Mouse (Mus musculus) cerebellum, adult (tissue): ENCODE data around the gene C2cd4c.
A peak's percentile ranks its signal among the peaks of the same experiment; 100 is the strongest.

Experiments used
- ATAC-seq: cut with Nextera tagmentation; 2 replicates; pipeline ENCODE4 v1.9.2; 2017; ENCODE audit warnings: mild to moderate bottlenecking, moderate library complexity, mixed read lengths; ENCODE audit not compliant: insufficient number of reproducible peaks, low FRiP score, low TSS enrichment

The C2cd4c gene

GRCm38 (mm10) chr10:79614305-79614643 lies 449 bp upstream of the C2cd4c start:
- no peak; the same call in 1 of the 2 replicates for ATAC-seq

- no peak for ATAC-seq
Observed at GRCm38 (mm10) chr10:79612192-79613135, 1.4 kb downstream of the C2cd4c start.

DNA sequence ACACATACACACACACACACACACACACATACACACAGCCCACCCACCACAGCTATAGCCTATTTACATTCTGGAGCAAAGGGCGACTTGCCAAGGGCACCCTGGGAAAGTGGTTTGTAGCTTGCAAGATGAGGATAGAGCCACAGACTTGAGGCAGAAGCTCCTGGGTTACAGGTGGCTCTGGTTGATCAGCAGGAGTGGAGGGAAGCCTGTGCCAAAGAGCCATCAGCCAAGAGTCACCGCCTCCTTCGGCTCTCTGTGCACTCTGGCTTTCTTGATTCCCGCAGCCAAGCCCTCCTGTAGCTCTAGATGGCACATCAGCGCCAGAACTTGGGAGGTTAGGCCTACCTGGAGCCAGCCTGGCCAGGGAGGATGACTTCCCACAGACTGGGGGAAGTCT lies 2.5 kb downstream of the C2cd4c start:
- ATAC-seq = no peak

DNA sequence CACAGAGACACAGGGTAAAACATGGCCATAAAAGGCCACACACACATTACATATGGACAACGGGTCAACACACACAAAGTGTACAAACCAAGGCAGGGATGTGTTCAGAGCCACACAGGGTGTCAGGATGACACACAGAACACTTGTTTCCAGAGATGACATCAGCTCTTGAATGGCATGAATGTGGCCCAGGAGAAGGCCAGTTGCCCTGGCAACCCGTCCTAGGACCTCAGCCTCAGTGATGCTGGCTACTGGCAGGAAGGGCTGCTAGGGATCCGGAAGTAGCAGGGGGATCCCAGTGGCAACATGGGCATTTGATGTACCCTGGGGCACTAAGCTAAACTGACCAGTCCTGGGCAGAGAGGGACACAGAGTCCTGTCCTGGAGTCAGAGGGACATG lies 4.5 kb downstream of the C2cd4c start:
- ATAC-seq = no peak

GRCm38 (mm10) chr10:79607892-79608291 lies 5.9 kb downstream of the C2cd4c start:
- ATAC-seq = no peak

- no peak for ATAC-seq
Observed at GRCm38 (mm10) chr10:79606537-79606936, 7.3 kb downstream of the C2cd4c start.

DNA sequence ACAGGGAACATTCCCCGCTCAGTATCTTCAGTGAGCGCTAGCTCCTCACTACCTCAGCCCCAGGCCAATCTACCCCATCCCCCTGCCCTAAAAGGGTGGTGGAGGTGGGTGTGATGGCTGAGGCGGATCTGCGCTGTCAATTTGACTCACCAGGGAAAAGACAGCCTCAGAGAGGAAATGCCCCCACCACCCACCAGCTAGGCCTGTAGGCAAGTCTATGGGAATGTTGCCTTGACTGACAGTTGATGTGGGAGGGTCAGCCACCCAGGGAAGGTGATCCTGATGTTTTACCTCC lies 15.9 kb downstream of the C2cd4c start:
- no peak for ATAC-seq

DNA sequence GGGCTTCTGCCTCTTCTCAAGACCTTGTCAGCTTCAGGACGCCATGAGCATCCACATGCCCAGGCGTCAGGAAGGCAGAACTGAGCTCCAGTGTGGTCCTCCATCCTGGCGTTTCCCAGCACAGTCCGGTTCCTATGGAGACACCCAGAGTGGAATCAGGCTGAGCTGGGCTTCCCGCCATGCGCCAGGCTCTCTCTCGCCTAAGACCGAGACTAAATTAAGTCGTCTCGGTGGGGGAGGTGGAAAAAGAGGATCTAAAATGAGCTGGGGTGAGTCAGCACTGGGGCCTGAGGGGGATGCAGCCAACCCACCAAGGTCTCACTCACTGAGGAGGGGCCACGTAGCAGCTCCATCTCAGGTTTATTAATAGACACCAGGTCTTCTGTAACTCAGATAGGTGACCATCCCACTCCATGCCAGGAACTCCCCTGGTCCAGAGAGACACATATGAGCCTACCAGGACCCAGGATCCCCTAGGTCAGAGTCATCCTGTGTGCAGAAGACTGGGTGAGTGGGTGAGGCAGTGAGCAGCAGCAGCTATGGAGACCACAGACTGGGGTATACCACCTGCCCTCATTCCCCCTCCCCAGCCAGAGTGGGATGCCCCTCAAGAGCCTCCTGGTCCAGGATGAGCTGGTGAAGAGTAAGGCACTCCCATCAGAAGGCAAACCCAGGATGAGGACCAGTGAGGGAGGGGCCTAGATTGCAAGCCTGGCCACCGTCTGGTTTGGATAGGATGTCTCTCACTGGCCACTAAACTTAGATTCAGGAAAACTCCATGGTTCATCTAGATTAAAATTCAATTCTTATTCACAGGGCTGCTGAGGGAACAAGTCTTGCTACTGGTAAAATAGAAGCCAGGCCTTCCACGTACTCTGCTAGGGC lies 16.5 kb downstream of the C2cd4c start:
- no peak for ATAC-seq

GRCm38 (mm10) chr10:79595590-79595929 lies 18.3 kb downstream of the C2cd4c start:
- no peak for ATAC-seq

GRCm38 (mm10) chr10:79594872-79595589 lies 18.8 kb downstream of the C2cd4c start:
- peak; percentile 88; the same call in 1 of the 2 replicates for ATAC-seq

DNA sequence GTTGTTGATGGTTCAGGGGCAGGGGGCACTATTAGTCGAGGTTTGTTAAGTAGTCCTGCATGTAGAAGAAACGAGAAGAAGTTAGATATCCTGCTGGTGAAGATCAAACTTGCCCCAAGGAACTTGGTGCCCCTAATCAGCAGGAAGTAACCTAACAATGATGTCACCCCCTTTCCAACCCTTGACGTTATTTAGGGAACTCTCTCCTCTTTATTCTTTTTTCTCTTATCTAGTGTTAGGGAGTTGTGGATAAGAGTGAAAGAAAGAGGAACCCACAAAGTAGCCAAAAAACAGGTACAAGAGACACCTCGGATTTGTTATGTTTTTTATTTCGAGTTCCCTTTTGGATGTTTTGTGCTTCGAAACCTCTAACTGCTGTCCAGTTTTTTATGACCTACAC lies 19.7 kb downstream of the C2cd4c start:
- no peak for ATAC-seq

DNA sequence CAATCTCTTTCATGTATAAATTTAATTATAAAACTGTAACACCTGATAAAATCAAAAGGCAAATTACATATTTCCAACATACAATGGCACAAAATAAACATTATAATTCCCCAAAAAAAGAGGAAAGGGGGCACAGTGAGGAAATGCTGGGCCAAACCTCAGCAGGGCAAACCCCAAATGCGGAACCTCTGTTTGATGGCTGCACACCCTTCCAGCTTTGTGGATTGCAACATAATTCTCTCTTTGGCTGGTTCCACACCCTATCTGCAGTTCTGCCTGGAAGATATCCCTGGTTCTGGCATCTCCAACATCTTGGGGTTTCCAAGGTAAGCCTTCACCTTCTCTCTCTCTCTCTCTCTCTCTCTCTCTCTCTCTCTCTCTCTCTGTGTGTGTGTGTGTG lies 23.1 kb downstream of the C2cd4c start:
- no peak for ATAC-seq

GRCm38 (mm10) chr10:79587752-79588126 lies 26.1 kb downstream of the C2cd4c start:
- ATAC-seq = no peak

DNA sequence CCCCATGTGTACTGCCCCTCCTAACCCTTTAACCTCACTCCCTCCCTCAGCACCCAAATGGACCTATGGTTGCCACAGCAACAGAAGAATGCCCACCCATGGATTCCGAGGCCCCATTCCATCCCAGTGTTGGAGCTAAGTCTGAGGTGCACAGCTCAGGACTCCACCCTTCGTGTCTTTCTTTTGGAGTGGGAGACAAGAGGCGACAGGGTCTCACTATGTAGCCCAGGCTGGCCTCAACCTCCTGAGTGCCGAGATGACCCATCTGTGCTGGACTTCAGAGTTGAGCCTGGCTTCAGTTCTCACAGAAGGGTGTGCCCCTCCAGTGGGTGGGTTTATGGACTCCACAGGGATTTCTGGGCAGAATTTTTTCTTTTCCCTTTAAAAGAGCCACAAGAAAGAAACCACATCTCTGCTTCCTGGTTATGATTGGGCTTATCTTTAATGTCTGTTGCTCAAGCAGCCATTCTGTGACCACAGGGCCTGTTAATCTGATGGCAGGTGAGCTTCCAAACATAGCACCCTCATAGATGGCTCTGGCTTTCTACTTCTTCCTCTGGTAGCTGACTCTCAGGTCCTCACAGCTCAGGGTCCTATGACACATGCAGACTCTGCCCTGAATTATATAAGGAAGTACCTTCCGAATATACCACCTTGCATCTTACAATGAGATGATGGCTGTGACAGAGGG lies 26.6 kb downstream of the C2cd4c start, which contains the start of gene Theg:
TSS of gene Theg (minus strand) at position 271 of the 691 bp plus-strand sequence.
- no peak for ATAC-seq

GRCm38 (mm10) chr10:79586243-79586642 lies 27.6 kb downstream of the C2cd4c start:
- no peak for ATAC-seq

DNA sequence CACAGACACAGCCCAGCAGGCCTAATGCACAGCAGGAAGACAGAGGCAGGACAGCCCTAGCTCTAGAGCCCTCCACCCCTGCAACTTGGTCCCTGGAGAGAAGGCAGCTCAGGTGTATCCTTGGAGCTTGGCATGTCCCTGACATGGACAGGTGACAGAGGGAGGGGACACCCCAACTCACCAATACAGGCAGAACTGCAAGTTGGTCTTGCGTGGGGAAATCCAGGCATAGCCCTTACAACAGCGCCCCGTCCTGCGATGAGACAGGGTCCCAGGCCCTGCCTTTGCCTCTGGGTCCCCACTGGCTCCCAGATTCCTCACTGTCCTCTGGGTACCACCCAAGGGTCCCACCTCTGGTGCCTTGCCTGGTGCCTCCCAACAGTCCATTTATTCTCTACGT lies 28.1 kb downstream of the C2cd4c start:
- ATAC-seq = no peak

DNA sequence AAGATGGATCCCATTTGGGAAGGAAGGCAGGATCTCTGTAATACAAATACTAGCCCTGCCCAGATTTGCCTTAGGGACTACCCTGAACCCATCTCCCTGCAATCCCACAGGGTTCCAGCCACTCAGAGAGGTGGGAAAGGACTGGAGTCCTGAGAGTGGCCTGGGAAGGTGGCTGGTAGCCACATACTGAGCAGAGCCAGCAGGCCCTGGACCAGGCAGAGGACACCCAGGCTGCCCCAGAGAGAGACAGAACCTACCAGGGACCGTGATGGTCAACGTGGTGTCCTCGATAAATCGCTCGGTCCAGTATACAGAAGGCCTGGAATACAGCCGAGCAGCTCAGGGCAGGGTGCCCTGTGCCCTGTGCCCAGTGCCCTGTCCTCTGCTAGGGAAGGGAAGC lies 28.7 kb downstream of the C2cd4c start:
- ATAC-seq = no peak

DNA sequence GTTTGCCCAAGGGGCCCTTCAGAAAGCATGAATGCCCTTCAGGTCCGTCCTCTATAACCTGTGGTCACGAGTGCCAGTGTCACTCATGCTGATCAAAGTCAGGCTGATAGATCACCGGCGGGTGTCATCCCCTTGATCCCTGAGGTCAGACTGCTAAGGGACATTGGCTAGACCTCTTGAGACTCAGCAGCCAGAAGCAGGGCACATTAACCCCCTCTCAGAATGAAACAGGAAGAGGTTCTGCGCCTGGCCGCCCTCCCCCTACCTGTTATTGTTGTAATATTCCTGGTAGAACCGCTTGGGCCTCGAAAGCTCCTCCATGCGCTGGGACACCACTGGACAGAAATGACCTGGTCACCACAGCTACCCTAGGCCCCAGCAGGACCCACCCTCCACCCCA lies 29.4 kb downstream of the C2cd4c start:
- no peak for ATAC-seq

- ATAC-seq = no peak
Observed at GRCm38 (mm10) chr10:79584021-79584420, 29.8 kb downstream of the C2cd4c start.

DNA sequence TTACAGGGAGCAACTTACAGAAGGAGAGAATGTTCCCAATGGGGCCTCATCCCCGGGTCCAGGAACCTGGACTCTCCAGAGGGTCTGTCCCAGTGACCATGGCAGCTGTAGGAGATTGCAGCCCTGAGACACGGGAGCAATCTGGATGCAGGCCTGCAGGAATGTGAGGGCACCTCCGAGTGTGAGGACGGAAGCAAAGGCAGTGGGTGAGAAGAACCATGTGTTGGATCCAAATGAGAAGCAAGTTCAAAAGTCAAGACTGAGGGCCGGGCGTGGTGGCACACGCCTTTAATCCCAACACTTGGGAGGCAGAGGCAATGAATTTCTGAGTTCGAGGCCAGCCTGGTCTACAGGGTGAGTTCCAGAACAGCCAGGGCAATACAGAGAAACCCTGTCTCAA lies 32.3 kb downstream of the C2cd4c start:
- no peak for ATAC-seq
